Mouse (Mus musculus) bone marrow macrophage, adult 2 months (primary cell): Measurements from ENCODE around the gene Aldh1a1. TPM values are rescaled to one million over a fixed set of nuclear protein-coding genes. Genes with fewer than 3 reads are reported as not detected.
"Not testable (repeated sequence)": the region's sequence is repeated elsewhere in the genome, so short reads cannot be mapped to it uniquely, and the experiment has no call there.

Source experiments
- H3K27ac ChIP-seq: 2 replicates; pipeline ENCODE4 v1.5.1; 2012; ENCODE audit warnings: low read depth, low read length; ENCODE audit not compliant: insufficient read depth
- H3K4me1 ChIP-seq: 2 replicates; pipeline ENCODE4 v1.6.1; 2012; ENCODE audit warnings: low read length; ENCODE audit not compliant: control insufficient read depth, insufficient read depth
- H3K4me3 ChIP-seq: 2 replicates; pipeline ENCODE4 v1.5.1; 2012; ENCODE audit warnings: mild to moderate bottlenecking, low read length, moderate library complexity; ENCODE audit not compliant: insufficient read depth
- CTCF ChIP-seq: IDR thresholded peaks from 2 replicates; pipeline ENCODE4 v1.5.1; 2012; ENCODE audit warnings: low read depth, mild to moderate bottlenecking, low read length, moderate library complexity
- POLR2A ChIP-seq: IDR thresholded peaks from 2 replicates; pipeline ENCODE4 v1.6.1; 2012; ENCODE audit warnings: mild to moderate bottlenecking, low read depth, low read length, borderline replicate concordance
- polyA plus RNA-seq: library from polyadenylated mRNA; stranded (reverse); fragments of >200 nt; gene quantifications from 2 replicates; pipeline ENCODE4 v1.2.4, GENCODE M21; 2012; ENCODE audit not compliant: missing spikeins, insufficient read depth, insufficient read length

Aldh1a1 gene
- polyA plus RNA-seq, 1 experiment, result not detected

- Histone ChIP-seq H3K4me1 (no peaks in the 10 kb centered on the region), H3K4me3 (no peak overlapping the region), H3K27ac (no peak overlapping the region)
- no peak for TF ChIP-seq POLR2A
- no peak for TF ChIP-seq CTCF
These were observed 20.7 kb downstream of the Aldh1a1 start for GRCm38 (mm10) chr19:20513181-20513580.

GRCm38 (mm10) chr19:20513688-20514361, 21.3 kb downstream of the Aldh1a1 start:
- H3K27ac ChIP-seq, result no peak overlapping the region
- TF ChIP-seq CTCF, result no peak
- TF ChIP-seq POLR2A, result no peak
- H3K4me1 ChIP-seq, result no peaks in the 10 kb centered on the region
- no peak overlapping the region for H3K4me3 ChIP-seq

GRCm38 (mm10) chr19:20516481-20516880, 24.0 kb downstream of the Aldh1a1 start:
- H3K27ac ChIP-seq, result no peak overlapping the region
- no peak overlapping the region for H3K4me3 ChIP-seq
- no peaks in the 10 kb centered on the region for H3K4me1 ChIP-seq
- TF ChIP-seq CTCF, result no peak
- TF ChIP-seq POLR2A, result no peak

GRCm38 (mm10) chr19:20529156-20529555, 36.6 kb downstream of the Aldh1a1 start:
- H3K4me1 ChIP-seq, H3K4me3 ChIP-seq, H3K27ac ChIP-seq: not testable (repeated sequence)

- no peaks in the 10 kb centered on the region for H3K4me1 ChIP-seq
- no peak for TF ChIP-seq POLR2A
- H3K4me3 ChIP-seq, result no peak overlapping the region
- H3K27ac ChIP-seq, result no peak overlapping the region
These were observed 37.6 kb downstream of the Aldh1a1 start for GRCm38 (mm10) chr19:20529921-20530696.

GRCm38 (mm10) chr19:20536538-20536937, 44.0 kb downstream of the Aldh1a1 start:
- TF ChIP-seq CTCF (no peak), POLR2A (no peak)
- H3K4me3 ChIP-seq, result no peak overlapping the region
- no peak overlapping the region for H3K27ac ChIP-seq
- no peaks in the 10 kb centered on the region for H3K4me1 ChIP-seq

GRCm38 (mm10) chr19:20541044-20541443, 48.5 kb downstream of the Aldh1a1 start:
- Histone ChIP-seq H3K4me1 (no peaks in the 10 kb centered on the region), H3K27ac (no peak overlapping the region), H3K4me3 (no peak overlapping the region)
- no peak for TF ChIP-seq POLR2A
- TF ChIP-seq CTCF, result no peak

- H3K4me1 ChIP-seq, result no peaks in the 10 kb centered on the region
- H3K27ac ChIP-seq, result no peak overlapping the region
- H3K4me3 ChIP-seq, result no peak overlapping the region
- TF ChIP-seq POLR2A (no peak), CTCF (no peak)
These were observed 49.4 kb downstream of the Aldh1a1 start for GRCm38 (mm10) chr19:20541924-20542323.

GRCm38 (mm10) chr19:20543816-20544215, 51.3 kb downstream of the Aldh1a1 start:
- TF ChIP-seq CTCF, result no peak
- TF ChIP-seq POLR2A, result no peak
- no peaks in the 10 kb centered on the region for H3K4me1 ChIP-seq
- no peak overlapping the region for H3K4me3 ChIP-seq
- H3K27ac ChIP-seq, result no peak overlapping the region

- no peak overlapping the region for H3K27ac ChIP-seq
- TF ChIP-seq POLR2A (no peak), CTCF (no peak)
- H3K4me3 ChIP-seq, result no peak overlapping the region
- H3K4me1 ChIP-seq, result no peaks in the 10 kb centered on the region
These were observed 52.4 kb downstream of the Aldh1a1 start for GRCm38 (mm10) chr19:20544941-20545340.

GRCm38 (mm10) chr19:20547025-20547424, 54.5 kb downstream of the Aldh1a1 start:
- no peak for TF ChIP-seq CTCF
- no peak for TF ChIP-seq POLR2A
- no peak overlapping the region for H3K4me3 ChIP-seq
- H3K27ac ChIP-seq, result no peak overlapping the region
- H3K4me1 ChIP-seq, result no peaks in the 10 kb centered on the region
